Mouse (Mus musculus): ENCODE data around the gene Armh1. TPM values are rescaled to one million over a fixed set of nuclear protein-coding genes. Genes with fewer than 3 reads are reported as not detected.

Gene Armh1
- polyA plus RNA-seq, 1 experiment = 0.52 TPM

GRCm38 (mm10) chr4:117224122-117224521, 27.8 kb downstream of the Armh1 start:
- no peak for TF ChIP-seq EP300 (IDR thresholded peaks at IDR 0.05; ENCODE audit: insufficient read depth, low read depth, low read length)
- no peak for TF ChIP-seq CTCF (IDR thresholded peaks at IDR 0.05; ENCODE audit: low read depth, low read length)
- Histone ChIP-seq H3K27me3 (ENCODE audit: control insufficient read depth, insufficient read depth, low read length, poor library complexity, severe bottlenecking) (no peaks in the 10 kb centered on the region), H3K9me3 (replicated peaks; ENCODE audit: control insufficient read depth, insufficient read depth, low read length, poor library complexity, severe bottlenecking) (no peaks in the 10 kb centered on the region), H3K27ac (ENCODE audit: insufficient read depth, low read length) (no peak overlapping the region), H3K4me1 (ENCODE audit: control insufficient read depth, insufficient read depth, low read length) (no peaks in the 10 kb centered on the region), H3K36me3 (ENCODE audit: control insufficient read depth, insufficient read depth, low read length, poor library complexity, severe bottlenecking) (no peaks in the 10 kb centered on the region), H3K4me3 (ENCODE audit: low read depth, low read length) (no peak overlapping the region), H3K9ac (ENCODE audit: low read depth, poor library complexity, severe bottlenecking) (no peak overlapping the region)

- TF ChIP-seq CTCF (IDR thresholded peaks at IDR 0.05; ENCODE audit: low read depth, low read length) = no peak
- TF ChIP-seq POLR2A (IDR thresholded peaks at IDR 0.05; ENCODE audit: insufficient read depth, low read length) = no peak
- no peak for TF ChIP-seq EP300 (IDR thresholded peaks at IDR 0.05; ENCODE audit: insufficient read depth, low read depth, low read length)
- Histone ChIP-seq H3K9me3 (replicated peaks; ENCODE audit: control insufficient read depth, insufficient read depth, low read length, poor library complexity, severe bottlenecking) (no peaks in the 10 kb centered on the region), H3K27me3 (ENCODE audit: control insufficient read depth, insufficient read depth, low read length, poor library complexity, severe bottlenecking) (no peaks in the 10 kb centered on the region), H3K4me1 (ENCODE audit: control insufficient read depth, insufficient read depth, low read length) (no peaks in the 10 kb centered on the region), H3K27ac (ENCODE audit: insufficient read depth, low read length) (no peak overlapping the region), H3K4me3 (ENCODE audit: low read depth, low read length) (no peak overlapping the region), H3K36me3 (ENCODE audit: control insufficient read depth, insufficient read depth, low read length, poor library complexity, severe bottlenecking) (no peaks in the 10 kb centered on the region), H3K9ac (ENCODE audit: low read depth, poor library complexity, severe bottlenecking) (no peak overlapping the region)
Observed at GRCm38 (mm10) chr4:117223001-117223400, 28.9 kb downstream of the Armh1 start.

- no peak overlapping the region for H3K27ac ChIP-seq (ENCODE audit: insufficient read depth, low read length)
- H3K9me3 ChIP-seq (replicated peaks; ENCODE audit: control insufficient read depth, insufficient read depth, low read length, poor library complexity, severe bottlenecking) = no peaks in the 10 kb centered on the region
- no peaks in the 10 kb centered on the region for H3K27me3 ChIP-seq (ENCODE audit: control insufficient read depth, insufficient read depth, low read length, poor library complexity, severe bottlenecking)
- no peaks in the 10 kb centered on the region for H3K36me3 ChIP-seq (ENCODE audit: control insufficient read depth, insufficient read depth, low read length, poor library complexity, severe bottlenecking)
- no peaks in the 10 kb centered on the region for H3K4me1 ChIP-seq (ENCODE audit: control insufficient read depth, insufficient read depth, low read length)
- H3K4me3 ChIP-seq (ENCODE audit: low read depth, low read length) = no peak overlapping the region
- TF ChIP-seq POLR2A (IDR thresholded peaks at IDR 0.05; ENCODE audit: insufficient read depth, low read length) = no peak
- no peak for TF ChIP-seq CTCF (IDR thresholded peaks at IDR 0.05; ENCODE audit: low read depth, low read length)
- no peak for TF ChIP-seq EP300 (IDR thresholded peaks at IDR 0.05; ENCODE audit: insufficient read depth, low read depth, low read length)
- H3K9ac ChIP-seq (ENCODE audit: low read depth, poor library complexity, severe bottlenecking) = no peak overlapping the region
Observed at GRCm38 (mm10) chr4:117221836-117222235, 30.1 kb downstream of the Armh1 start.

GRCm38 (mm10) chr4:117220741-117221515, 31.0 kb downstream of the Armh1 start:
- H3K9ac ChIP-seq (ENCODE audit: low read depth, poor library complexity, severe bottlenecking) = no peak overlapping the region
- H3K4me3 ChIP-seq (ENCODE audit: low read depth, low read length) = no peak overlapping the region
- H3K36me3 ChIP-seq (ENCODE audit: control insufficient read depth, insufficient read depth, low read length, poor library complexity, severe bottlenecking) = no peaks in the 10 kb centered on the region
- no peaks in the 10 kb centered on the region for H3K9me3 ChIP-seq (replicated peaks; ENCODE audit: control insufficient read depth, insufficient read depth, low read length, poor library complexity, severe bottlenecking)
- H3K27me3 ChIP-seq (ENCODE audit: control insufficient read depth, insufficient read depth, low read length, poor library complexity, severe bottlenecking) = no peaks in the 10 kb centered on the region
- no peak overlapping the region for H3K27ac ChIP-seq (ENCODE audit: insufficient read depth, low read length)
- TF ChIP-seq CTCF (IDR thresholded peaks at IDR 0.05; ENCODE audit: low read depth, low read length) = no peak
- no peak for TF ChIP-seq POLR2A (IDR thresholded peaks at IDR 0.05; ENCODE audit: insufficient read depth, low read length)
- no peak for TF ChIP-seq EP300 (IDR thresholded peaks at IDR 0.05; ENCODE audit: insufficient read depth, low read depth, low read length)
- no peaks in the 10 kb centered on the region for H3K4me1 ChIP-seq (ENCODE audit: control insufficient read depth, insufficient read depth, low read length)

GRCm38 (mm10) chr4:117218517-117219219, 33.3 kb downstream of the Armh1 start:
- Histone ChIP-seq H3K4me1 (ENCODE audit: control insufficient read depth, insufficient read depth, low read length) (no peaks in the 10 kb centered on the region), H3K9me3 (replicated peaks; ENCODE audit: control insufficient read depth, insufficient read depth, low read length, poor library complexity, severe bottlenecking) (no peaks in the 10 kb centered on the region), H3K27ac (ENCODE audit: insufficient read depth, low read length) (no peak overlapping the region), H3K9ac (ENCODE audit: low read depth, poor library complexity, severe bottlenecking) (no peak overlapping the region), H3K27me3 (ENCODE audit: control insufficient read depth, insufficient read depth, low read length, poor library complexity, severe bottlenecking) (no peaks in the 10 kb centered on the region), H3K4me3 (ENCODE audit: low read depth, low read length) (no peak overlapping the region), H3K36me3 (ENCODE audit: control insufficient read depth, insufficient read depth, low read length, poor library complexity, severe bottlenecking) (no peaks in the 10 kb centered on the region)
- peak; percentile 95 for TF ChIP-seq CTCF (IDR thresholded peaks at IDR 0.05; ENCODE audit: low read depth, low read length)
- no peak for TF ChIP-seq EP300 (IDR thresholded peaks at IDR 0.05; ENCODE audit: insufficient read depth, low read depth, low read length)
- no peak for TF ChIP-seq POLR2A (IDR thresholded peaks at IDR 0.05; ENCODE audit: insufficient read depth, low read length)

- no peak for TF ChIP-seq EP300 (IDR thresholded peaks at IDR 0.05; ENCODE audit: insufficient read depth, low read depth, low read length)
- no peak for TF ChIP-seq POLR2A (IDR thresholded peaks at IDR 0.05; ENCODE audit: insufficient read depth, low read length)
- no peak for TF ChIP-seq CTCF (IDR thresholded peaks at IDR 0.05; ENCODE audit: low read depth, low read length)
- H3K4me3 ChIP-seq (ENCODE audit: low read depth, low read length) = no peak overlapping the region
- no peak overlapping the region for H3K27ac ChIP-seq (ENCODE audit: insufficient read depth, low read length)
- no peaks in the 10 kb centered on the region for H3K27me3 ChIP-seq (ENCODE audit: control insufficient read depth, insufficient read depth, low read length, poor library complexity, severe bottlenecking)
- H3K9me3 ChIP-seq (replicated peaks; ENCODE audit: control insufficient read depth, insufficient read depth, low read length, poor library complexity, severe bottlenecking) = no peaks in the 10 kb centered on the region
- H3K36me3 ChIP-seq (ENCODE audit: control insufficient read depth, insufficient read depth, low read length, poor library complexity, severe bottlenecking) = no peaks in the 10 kb centered on the region
- H3K4me1 ChIP-seq (ENCODE audit: control insufficient read depth, insufficient read depth, low read length) = no peaks in the 10 kb centered on the region
- H3K9ac ChIP-seq (ENCODE audit: low read depth, poor library complexity, severe bottlenecking) = no peak overlapping the region
Observed at GRCm38 (mm10) chr4:117217029-117217428, 34.9 kb downstream of the Armh1 start.

Measured in ES-Bruce4 (cell line).